Mouse (Mus musculus): Measurements from ENCODE around the gene Crot. TPM values are rescaled to one million over a fixed set of nuclear protein-coding genes. Genes with fewer than 3 reads are reported as not detected.
A peak's percentile ranks its signal among the peaks of the same experiment; 100 is the strongest.
"Not testable (repeated sequence)": the region's sequence is repeated elsewhere in the genome, so short reads cannot be mapped to it uniquely, and the experiment has no call there.

Crot gene
- total RNA-seq, 2 experiments from 2014 or later = 22.5 to 27.4 TPM

DNA sequence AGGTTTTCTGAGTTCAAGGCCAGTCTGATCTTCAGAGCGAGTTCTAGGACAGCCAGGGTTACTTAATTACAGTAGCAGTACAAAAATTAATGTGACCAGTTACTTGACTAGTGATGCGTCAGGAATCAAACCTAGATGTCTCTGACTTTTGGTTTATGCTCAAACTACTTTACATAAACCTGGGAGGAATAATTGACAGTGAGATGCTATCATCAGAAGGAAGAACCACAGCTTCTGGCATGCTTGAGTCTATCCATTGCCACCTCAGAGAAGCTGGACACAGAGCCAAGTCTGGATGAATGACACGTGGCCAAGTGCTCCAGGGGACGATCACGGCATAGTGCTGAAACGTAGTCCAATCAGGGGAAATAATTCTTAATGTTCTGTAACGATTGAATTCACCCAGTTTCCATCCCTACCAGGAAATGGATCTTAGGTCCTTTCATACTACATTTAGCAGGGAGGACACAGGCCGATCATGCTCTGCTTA lies 35.0 kb upstream of the Crot start:
- TF ChIP-seq CTCF (conservative IDR thresholded peaks at IDR 0.05) = no peak
- DNase-seq (ENCODE audit: low spot score in 2 of 2) = no peak
- no peak overlapping the region for H3K4me3 ChIP-seq
- H3K27ac ChIP-seq = no peak overlapping the region

DNA sequence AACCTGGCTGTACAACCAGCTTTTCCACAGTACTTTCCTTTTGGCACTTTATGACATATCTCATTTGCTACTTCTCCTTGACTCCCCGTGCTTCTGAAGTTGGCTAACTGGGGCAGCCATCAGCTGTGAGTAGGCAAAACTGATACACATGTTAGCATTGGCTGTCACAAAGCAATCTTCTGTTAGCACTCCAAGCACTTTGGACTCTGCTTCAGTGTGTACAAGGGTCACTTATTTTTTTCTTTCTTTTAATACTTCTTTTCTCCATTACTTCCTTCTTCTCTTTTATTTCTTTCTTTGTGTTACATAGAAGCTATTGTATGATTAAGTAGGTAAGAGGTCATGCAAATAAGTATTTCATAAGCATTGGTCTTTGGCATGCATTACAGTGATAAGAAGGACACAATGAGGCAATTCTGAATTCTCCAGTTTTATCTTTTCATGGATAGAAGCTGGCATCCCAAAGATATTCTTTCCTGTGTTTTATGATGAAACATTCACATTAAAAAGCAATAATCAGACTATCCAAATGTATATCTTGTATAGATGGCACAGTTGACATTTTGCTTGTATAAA lies 31.2 kb upstream of the Crot start:
- H3K27ac ChIP-seq = no peak overlapping the region
- no peak overlapping the region for H3K4me3 ChIP-seq
- no peak for DNase-seq (ENCODE audit: low spot score in 2 of 2)
- no peak for TF ChIP-seq CTCF (conservative IDR thresholded peaks at IDR 0.05)

DNA sequence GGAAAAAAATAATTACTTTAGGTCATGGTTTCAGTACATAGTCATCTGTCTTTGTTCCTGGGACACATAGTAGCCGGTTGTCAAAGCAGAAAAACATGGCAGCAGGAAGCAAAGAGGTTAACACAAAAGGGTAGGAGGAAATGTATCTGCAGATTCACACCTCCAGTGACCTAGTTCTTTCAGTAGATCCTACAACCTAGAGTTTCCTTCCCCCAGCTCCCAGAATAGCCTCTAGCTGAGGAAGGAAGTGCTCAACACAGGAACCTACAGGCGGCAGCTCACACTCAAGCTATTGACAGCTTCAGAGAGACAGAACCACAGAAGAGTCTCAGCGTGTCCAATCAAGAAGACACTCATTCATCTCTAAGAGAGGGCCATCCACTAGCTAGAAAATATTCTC lies 18.2 kb upstream of the Crot start:
- TF ChIP-seq CTCF (conservative IDR thresholded peaks at IDR 0.05) = no peak
- H3K4me3 ChIP-seq = no peak overlapping the region
- no peak for DNase-seq (ENCODE audit: low spot score in 2 of 2)
- H3K27ac ChIP-seq = no peak overlapping the region

DNA sequence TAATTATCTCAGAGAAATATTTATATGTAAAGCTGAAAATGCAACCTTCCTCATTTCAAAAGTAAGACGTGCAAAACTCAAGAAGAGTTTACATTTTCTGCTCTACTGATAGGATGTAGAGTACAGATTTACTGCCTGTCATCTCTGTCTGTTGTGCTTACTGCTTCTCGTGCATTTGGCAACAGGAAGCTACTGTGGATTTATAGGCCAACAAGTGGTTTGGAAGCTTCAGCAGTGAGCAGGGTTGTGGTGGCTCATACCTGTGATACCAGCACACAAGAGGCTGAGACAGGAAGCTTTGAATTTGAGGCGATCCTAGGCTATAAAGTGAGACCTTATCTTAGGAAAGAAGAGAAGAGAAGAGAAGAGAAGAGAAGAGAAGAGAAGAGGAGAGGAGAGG lies 17.6 kb upstream of the Crot start:
- no peak for DNase-seq (ENCODE audit: low spot score in 2 of 2)
- Histone ChIP-seq H3K4me3 (no peak overlapping the region), H3K27ac (no peak overlapping the region)
- no peak for TF ChIP-seq CTCF (conservative IDR thresholded peaks at IDR 0.05)

DNA sequence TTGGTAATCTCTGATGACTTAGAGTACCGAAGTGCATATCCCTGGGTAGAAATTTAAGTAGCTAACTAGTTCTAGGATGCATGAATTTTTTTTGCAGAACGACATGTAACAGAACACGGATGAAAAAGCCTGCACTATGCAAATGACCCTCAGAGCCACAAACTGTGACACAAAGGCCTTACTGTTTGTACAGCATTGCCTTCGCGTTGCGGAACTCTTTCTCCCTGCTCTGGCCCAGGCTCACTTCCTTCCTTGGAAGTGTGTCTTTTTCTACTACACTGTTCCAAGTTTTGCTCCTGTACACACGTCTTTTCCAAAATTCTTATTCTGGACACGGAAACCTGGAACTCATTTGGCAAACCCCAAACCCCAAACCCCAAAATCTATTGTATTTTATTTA lies 14.2 kb upstream of the Crot start:
- DNase-seq (ENCODE audit: low spot score in 2 of 2) = no peak
- Histone ChIP-seq H3K27ac (peak overlapping the region; percentile 3; the same call in 1 of the 2 replicates), H3K4me3 (no peak overlapping the region; the same call in 1 of the 2 replicates)
- TF ChIP-seq CTCF (conservative IDR thresholded peaks at IDR 0.05) = no peak

DNA sequence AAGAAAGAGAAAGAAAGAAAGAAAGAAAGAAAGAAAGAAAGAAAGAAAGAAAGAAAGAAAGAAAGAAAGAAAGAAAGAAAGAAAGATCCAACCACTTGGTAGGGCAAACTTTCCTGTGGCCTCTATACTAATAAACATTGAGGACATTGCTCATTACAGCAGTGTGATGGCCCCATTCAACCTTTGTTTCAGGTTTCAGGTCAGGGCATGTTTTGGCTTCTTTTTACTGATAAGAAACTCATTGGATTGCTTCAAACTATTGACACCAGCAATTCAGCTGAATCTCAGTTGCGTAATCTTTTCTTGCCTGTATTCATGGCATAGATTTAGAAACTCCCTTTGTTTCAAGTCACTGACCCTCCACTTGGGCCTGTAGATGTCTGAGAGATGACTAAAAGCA lies 13.0 kb upstream of the Crot start:
- Histone ChIP-seq H3K4me3 (no peak overlapping the region), H3K27ac (no peak overlapping the region)
- no peak for DNase-seq (ENCODE audit: low spot score in 2 of 2)
- TF ChIP-seq CTCF (conservative IDR thresholded peaks at IDR 0.05) = no peak

DNA sequence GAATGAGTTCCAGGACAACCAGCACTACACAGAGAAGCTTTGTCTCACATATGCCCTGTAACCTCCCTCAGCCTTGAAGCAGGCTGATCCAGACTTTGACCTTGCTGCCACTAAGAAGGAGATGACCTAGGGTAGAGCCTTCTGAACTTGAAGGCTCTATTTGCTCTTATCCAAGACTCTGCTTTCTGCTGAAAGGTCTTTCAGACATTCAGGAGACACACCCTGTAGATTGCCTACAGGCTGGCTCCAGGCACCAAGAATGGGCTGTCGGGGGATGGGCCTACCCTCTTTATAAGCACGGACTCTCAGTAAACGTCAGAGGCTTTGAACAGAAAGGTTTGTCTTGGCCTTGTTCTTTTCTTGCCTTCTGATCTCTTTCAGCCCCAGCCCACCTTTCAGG lies 9.5 kb upstream of the Crot start:
- not testable (repeated sequence) for H3K27ac ChIP-seq; H3K4me3 ChIP-seq; DNase-seq (ENCODE audit: low spot score in 2 of 2)

DNA sequence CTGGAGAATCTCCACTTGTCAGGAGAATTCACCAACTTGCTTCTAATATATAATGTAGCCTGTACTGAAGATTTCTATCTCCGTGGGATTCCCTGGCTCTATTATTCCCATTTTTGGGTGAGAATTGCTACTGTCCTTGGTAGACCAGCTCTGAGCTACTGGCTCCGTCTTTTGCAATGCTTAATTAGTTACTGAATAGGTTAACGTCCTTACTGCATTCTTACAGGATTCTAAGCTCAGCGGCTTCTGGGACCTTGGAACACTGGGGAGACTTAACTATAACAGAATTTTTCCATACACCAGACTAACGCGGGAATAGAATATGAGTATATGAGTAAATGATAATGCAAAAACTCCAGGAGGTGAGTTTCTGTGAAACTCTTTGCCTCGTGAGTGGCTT lies 2.9 kb upstream of the Crot start:
- not testable (repeated sequence) for DNase-seq (ENCODE audit: low spot score in 2 of 2); H3K27ac ChIP-seq; H3K4me3 ChIP-seq

DNA sequence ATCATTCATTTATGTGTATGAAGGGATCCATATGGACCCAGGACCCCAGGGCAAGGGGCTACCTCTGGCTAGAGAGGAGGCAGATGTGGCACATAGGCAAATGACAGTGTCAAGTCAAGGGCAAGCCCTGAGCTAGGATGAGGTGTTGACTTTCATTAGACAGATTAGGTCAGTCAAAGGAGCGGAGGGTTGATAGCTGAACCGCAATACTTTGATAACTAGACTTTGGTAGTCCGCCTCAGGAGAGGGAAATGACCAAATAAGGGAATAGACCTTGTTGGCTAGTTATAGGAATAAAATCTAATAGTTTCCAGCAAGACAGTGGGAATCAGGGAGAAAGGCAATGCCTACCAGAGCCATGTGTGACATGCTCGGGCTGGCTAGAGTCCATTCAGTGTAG lies 2.0 kb upstream of the Crot start:
- Histone ChIP-seq H3K4me3 (no peak overlapping the region), H3K27ac (no peak overlapping the region)
- DNase-seq (ENCODE audit: low spot score in 2 of 2) = no peak
- no peak for TF ChIP-seq CTCF (conservative IDR thresholded peaks at IDR 0.05)

DNA sequence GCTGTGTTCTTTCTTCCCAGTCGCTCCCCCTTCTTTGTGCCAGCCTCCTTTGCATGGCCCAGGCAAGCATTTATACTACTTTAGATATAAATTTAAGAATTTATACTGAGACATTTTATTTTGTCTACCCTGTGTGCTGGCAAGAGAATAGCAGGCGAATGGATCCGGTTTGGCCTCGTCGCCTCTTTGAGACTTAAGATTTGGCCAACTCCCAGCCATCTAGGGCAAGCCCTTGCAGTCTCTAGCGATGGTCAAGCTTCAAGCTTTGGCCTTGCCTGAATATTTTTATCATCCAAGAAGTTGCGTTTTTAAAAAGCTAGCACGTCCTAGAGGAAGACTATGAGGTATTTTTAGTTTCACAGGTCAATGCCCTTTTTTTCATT lies 380 bp upstream of the Crot start:
- no peak for DNase-seq (ENCODE audit: low spot score in 2 of 2)
- peak overlapping the region; percentile 89 for H3K4me3 ChIP-seq
- TF ChIP-seq CTCF (conservative IDR thresholded peaks at IDR 0.05) = no peak; the same call in 1 of the 2 replicates
- peak overlapping the region; percentile 96 for H3K27ac ChIP-seq

DNA sequence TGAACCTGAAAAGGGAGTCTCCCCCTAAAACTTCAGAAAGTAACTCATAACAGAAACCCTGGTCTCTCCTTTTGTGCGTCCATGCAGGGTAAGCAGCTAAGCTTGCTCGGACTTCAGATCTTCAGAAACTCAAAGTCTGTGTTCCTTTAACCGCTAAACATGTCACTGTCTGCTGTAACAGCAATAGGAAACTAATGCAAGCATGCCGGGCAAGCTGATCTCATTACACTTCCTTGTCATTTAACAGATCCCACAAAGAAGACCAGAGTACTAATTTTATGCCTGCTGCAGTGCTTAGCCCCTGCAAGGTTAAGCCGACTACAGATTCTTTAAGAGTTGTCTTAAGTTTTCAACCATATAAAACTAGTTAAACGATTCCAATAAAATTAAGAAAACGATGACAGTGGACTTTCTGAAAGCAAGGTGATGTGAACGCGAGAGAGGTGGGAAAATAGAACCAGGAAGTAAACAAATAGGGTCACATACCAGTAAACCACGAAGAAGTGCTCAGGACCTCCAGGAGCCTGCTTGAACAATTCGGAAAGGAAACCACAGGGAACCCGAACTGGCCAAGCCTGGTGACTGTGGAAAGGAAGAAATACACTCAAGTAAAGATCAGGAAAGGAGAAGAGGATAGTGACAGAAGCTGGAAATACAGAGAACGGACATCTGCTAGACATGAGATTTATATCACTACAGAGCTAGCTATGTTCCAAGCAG lies 998 bp downstream of the Crot start:
- H3K4me3 ChIP-seq = peak overlapping the region; percentile 89
- no peak for DNase-seq (ENCODE audit: low spot score in 2 of 2)
- peak overlapping the region; percentile 96 for H3K27ac ChIP-seq
- no peak for TF ChIP-seq CTCF (conservative IDR thresholded peaks at IDR 0.05)

DNA sequence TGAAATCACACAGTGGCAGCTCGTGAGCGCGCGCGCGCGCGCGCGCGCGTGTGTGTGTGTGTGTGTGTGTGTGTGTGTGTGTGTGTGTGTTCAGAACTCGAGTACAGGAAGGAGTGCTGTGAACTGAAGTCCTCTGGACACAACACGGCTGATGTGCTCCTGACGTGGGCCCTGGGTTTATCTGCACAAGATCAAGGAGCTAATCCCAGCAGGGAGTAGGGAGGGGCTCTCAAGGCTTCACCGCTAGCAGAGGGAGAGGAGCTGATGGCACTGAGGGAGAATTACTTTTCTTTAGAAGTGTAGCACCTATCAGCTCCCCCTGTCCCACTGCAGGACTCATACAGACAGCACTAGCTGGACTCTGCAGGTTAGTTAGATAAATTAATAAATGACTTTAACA lies 5.5 kb downstream of the Crot start:
- no peak overlapping the region for H3K4me3 ChIP-seq
- no peak for TF ChIP-seq CTCF (conservative IDR thresholded peaks at IDR 0.05)

DNA sequence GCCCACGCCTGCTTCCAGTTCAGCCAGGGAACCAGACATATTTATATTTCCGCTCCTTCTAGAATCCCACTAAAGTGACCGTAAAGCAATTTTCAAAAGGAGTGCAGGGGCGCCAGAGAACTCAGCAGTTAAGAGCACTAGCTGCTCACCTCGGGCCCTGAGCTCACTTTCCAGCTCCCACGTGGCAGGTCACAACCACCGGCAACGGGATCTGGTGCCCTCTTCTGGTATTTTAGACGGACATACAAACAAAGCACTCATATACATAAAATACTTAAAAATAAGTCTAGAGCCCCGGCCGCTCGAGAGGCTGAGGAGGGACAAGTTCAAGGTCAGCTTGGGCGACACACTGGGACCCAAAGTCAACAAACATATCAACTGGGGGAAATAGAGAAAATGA lies 6.6 kb downstream of the Crot start:
- TF ChIP-seq CTCF (conservative IDR thresholded peaks at IDR 0.05) = no peak
- no peak for DNase-seq (ENCODE audit: low spot score in 2 of 2)

More for the DNA sequence above, 5.5 kb downstream of the Crot start:
- no peak overlapping the region for H3K27ac ChIP-seq
- DNase-seq (ENCODE audit: low spot score in 2 of 2) = no peak

DNA sequence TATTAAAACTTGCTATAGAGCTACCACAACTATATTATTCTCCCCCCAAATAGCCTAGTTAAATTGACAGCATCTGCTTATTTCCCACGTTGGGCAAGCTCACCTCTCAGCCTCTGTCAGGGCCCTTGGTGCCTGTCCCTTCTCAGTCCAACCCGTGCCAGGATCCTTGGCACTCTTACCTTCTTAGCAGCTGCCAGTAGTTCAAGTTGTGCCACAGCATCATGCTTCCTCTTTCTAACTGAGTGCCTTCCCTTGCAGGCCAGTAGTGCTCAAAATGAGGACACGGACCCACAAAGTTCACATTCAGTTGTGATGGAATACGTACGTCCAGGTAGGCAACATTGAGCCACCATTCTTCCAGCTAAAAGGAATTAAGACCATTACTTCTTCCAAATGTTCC lies 9.2 kb downstream of the Crot start:
- TF ChIP-seq CTCF (conservative IDR thresholded peaks at IDR 0.05) = no peak
- Histone ChIP-seq H3K4me3 (no peak overlapping the region), H3K27ac (no peak overlapping the region)
- no peak for DNase-seq (ENCODE audit: low spot score in 2 of 2)

More for the DNA sequence above, 6.6 kb downstream of the Crot start:
- H3K27ac ChIP-seq = no peak overlapping the region
- H3K4me3 ChIP-seq = no peak overlapping the region
